Mouse (Mus musculus) CH12.LX (cell line): Measurements from ENCODE around the gene Lime1.

Experiments used
- CHD1 ChIP-seq: IDR thresholded peaks from 2 replicates; pipeline ENCODE4 v1.6.1; 2012; ENCODE audit warnings: low read depth, low read length, improper control_type of control experiment, inconsistent platforms
- CTCF ChIP-seq, 2 experiments: IDR thresholded peaks in 1 of 2; conservative IDR thresholded peaks in 1 of 2; 2 replicates each; pipeline ENCODE4 v1.5.1; 2011 to 2012; ENCODE audit warnings: low read depth in 2 of 2, low read length in 2 of 2, improper control_type of control experiment in 1 of 2, inconsistent platforms in 1 of 2, mild to moderate bottlenecking in 1 of 2, moderate library complexity in 1 of 2
- MAX ChIP-seq: IDR thresholded peaks from 2 replicates; pipeline ENCODE4 v1.6.1; 2011; ENCODE audit warnings: low read length, improper control_type of control experiment
- POLR2A ChIP-seq: IDR thresholded peaks from 2 replicates; pipeline ENCODE4 v1.6.1; 2011; ENCODE audit warnings: low read depth, mild to moderate bottlenecking, improper control_type of control experiment, low read length
- RCOR1 ChIP-seq: conservative IDR thresholded peaks from 2 replicates; pipeline ENCODE4 v1.6.1; 2012; ENCODE audit warnings: low read depth, mild to moderate bottlenecking, inconsistent platforms, low read length, improper control_type of control experiment

DNA sequence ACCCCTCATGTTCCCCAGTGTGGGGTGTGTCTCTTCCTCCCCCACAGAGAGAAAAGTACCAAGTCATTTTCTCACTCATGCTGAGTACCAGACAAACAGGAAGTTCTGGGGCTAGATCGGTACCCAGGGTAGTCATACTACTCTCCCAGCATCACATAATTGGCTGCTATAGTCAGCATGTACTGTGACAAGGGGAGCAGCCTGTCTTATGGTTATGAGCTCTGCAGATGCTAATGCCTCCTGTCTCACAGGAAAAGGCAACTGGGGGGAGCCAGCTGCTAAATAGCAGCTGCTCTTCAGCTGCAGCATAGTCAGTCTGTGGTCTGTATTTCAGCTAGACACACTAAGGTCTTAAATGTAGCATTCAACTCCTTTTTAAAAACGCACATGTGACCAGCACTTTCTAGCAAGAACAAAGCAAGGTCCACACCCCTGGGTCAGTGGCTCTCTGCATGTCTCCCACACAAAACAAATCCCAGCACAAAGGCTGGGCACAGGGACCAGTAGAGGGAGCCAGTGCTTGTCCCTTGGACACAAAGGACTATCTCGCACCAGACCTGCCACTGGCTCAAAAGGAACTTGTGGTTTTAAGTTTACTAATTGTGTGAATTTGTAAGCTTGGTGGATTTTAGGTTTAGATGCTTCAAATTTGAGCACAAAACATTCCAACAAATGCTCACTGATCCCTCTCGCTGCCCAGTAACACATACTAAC, 31.0 kb downstream of the Lime1 start:
- peak; percentile 51; the same call in 1 of the 2 replicates for TF ChIP-seq RCOR1
- no peak for TF ChIP-seq CHD1
- TF ChIP-seq CTCF (conservative IDR thresholded peaks at IDR 0.05 in 1 of 2, IDR thresholded peaks at IDR 0.05 in 1 of 2; ENCODE audit: low read depth in 2 of 2, low read length in 2 of 2) = peak; percentile 42 to 97; a peak in 2 of 4 replicates
- no peak for TF ChIP-seq POLR2A
- TF ChIP-seq MAX = peak; percentile 51; the same call in 1 of the 2 replicates
